Mouse (Mus musculus): ENCODE measurements around the gene Polr3b. TPM values are rescaled to one million over a fixed set of nuclear protein-coding genes. Genes with fewer than 3 reads are reported as not detected.

Polr3b gene
- total RNA-seq, 2 experiments from 2014 or later = 11.5 to 12.6 TPM

- peak in 1 of 2 experiments; percentile 27 for DNase-seq
Observed at GRCm38 (mm10) chr10:84710192-84710591, 88.1 kb downstream of the Polr3b start.

GRCm38 (mm10) chr10:84710827-84711226 lies 88.7 kb downstream of the Polr3b start:
- no peak for DNase-seq

- DNase-seq = no peak
Observed at GRCm38 (mm10) chr10:84711479-84711878, 89.4 kb downstream of the Polr3b start.

- DNase-seq = no peak
Observed at GRCm38 (mm10) chr10:84711940-84712339, 89.8 kb downstream of the Polr3b start.

GRCm38 (mm10) chr10:84712532-84712931 lies 90.4 kb downstream of the Polr3b start:
- DNase-seq = no peak

- no peak for DNase-seq
Observed at GRCm38 (mm10) chr10:84713043-84713442, 91.0 kb downstream of the Polr3b start.

GRCm38 (mm10) chr10:84715639-84716038 lies 93.5 kb downstream of the Polr3b start:
- DNase-seq = no peak

- no peak for DNase-seq
Observed at GRCm38 (mm10) chr10:84716581-84716980, 94.5 kb downstream of the Polr3b start.

- DNase-seq = no peak
Observed at GRCm38 (mm10) chr10:84722711-84723110, 100.6 kb downstream of the Polr3b start.

- no peak for DNase-seq
Observed at GRCm38 (mm10) chr10:84727005-84727404, 104.9 kb downstream of the Polr3b start.

- no peak for DNase-seq
Observed at GRCm38 (mm10) chr10:84727760-84728159, 105.7 kb downstream of the Polr3b start.

GRCm38 (mm10) chr10:84730078-84730477 lies 108.0 kb downstream of the Polr3b start:
- DNase-seq = no peak

- DNase-seq = no peak
Observed at GRCm38 (mm10) chr10:84730956-84731355, 108.9 kb downstream of the Polr3b start.

GRCm38 (mm10) chr10:84733511-84733910 lies 111.4 kb downstream of the Polr3b start:
- no peak for DNase-seq

- DNase-seq = no peak
Observed at GRCm38 (mm10) chr10:84754851-84755785, 133.0 kb downstream of the Polr3b start.

GRCm38 (mm10) chr10:84755786-84756203 lies 133.7 kb downstream of the Polr3b start, which contains the start of gene Rfx4:
Gene Rfx4 (plus strand): TSS chr10:84756062.
- no peak for DNase-seq

GRCm38 (mm10) chr10:84756435-84757095 lies 134.5 kb downstream of the Polr3b start:
- no peak for DNase-seq

GRCm38 (mm10) chr10:84757426-84758199 lies 135.5 kb downstream of the Polr3b start:
- no peak for DNase-seq

- no peak for DNase-seq
Observed at GRCm38 (mm10) chr10:84758200-84758468, 136.0 kb downstream of the Polr3b start.

GRCm38 (mm10) chr10:84758483-84759431 lies 136.7 kb downstream of the Polr3b start:
- no peak for DNase-seq

- DNase-seq = no peak
Observed at GRCm38 (mm10) chr10:84759511-84760117, 137.5 kb downstream of the Polr3b start.
